Mouse (Mus musculus) midbrain, embryonic 15.5 days (tissue): ENCODE data around the gene Gabbr1. TPM values are rescaled to one million over a fixed set of nuclear protein-coding genes. Genes with fewer than 3 reads are reported as not detected.

ENCODE experiments used
- ATAC-seq: fragments of 200-750 bp; cut with Nextera tagmentation; replicated peaks from 2 replicates; pipeline ENCODE4 v1.8.0; 2017; ENCODE audit warnings: moderate TSS enrichment
- H3K27ac ChIP-seq: fragments of 300-500 bp; sonication (generic); 2 replicates; pipeline ENCODE4 v1.5.1; 2015; ENCODE audit warnings: mild to moderate bottlenecking, inconsistent platforms
- H3K27me3 ChIP-seq: fragments of 300-500 bp; sonication (generic); replicated peaks from 2 replicates; pipeline ENCODE4 v1.6.1; 2015; ENCODE audit warnings: inconsistent platforms
- H3K36me3 ChIP-seq: fragments of 300-500 bp; sonication (generic); replicated peaks from 2 replicates; pipeline ENCODE4 v1.6.1; 2015; ENCODE audit warnings: inconsistent platforms
- H3K4me1 ChIP-seq: fragments of 300-500 bp; sonication (generic); 2 replicates; pipeline ENCODE4 v1.6.1; 2015; ENCODE audit warnings: inconsistent platforms
- H3K4me2 ChIP-seq: fragments of 300-500 bp; sonication (generic); 2 replicates; pipeline ENCODE4 v1.6.1; 2015; ENCODE audit warnings: inconsistent platforms, mild to moderate bottlenecking, moderate library complexity
- H3K4me3 ChIP-seq: fragments of 300-500 bp; sonication (generic); 2 replicates; pipeline ENCODE4 v1.5.1; 2015; ENCODE audit warnings: mild to moderate bottlenecking, inconsistent platforms
- H3K9ac ChIP-seq: fragments of 300-500 bp; sonication (generic); 2 replicates; pipeline ENCODE4 v1.6.1; 2015; ENCODE audit warnings: mild to moderate bottlenecking, inconsistent platforms
- H3K9me3 ChIP-seq: fragments of 300-500 bp; sonication (generic); 2 replicates; pipeline ENCODE4 v1.6.1; 2016; ENCODE audit warnings: inconsistent platforms
- WGBS: fragments of 180-500 bp; shearing (Covaris S2); methylation state at CpG from one replicate; pipeline ENCODE4 v1.1.7; 2015; ENCODE audit warnings: mixed read lengths; 5-methylcytosine and 5-hydroxymethylcytosine counted together
- polyA plus RNA-seq: library from polyadenylated mRNA; unstranded; fragments of >200 nt; fragmentation: Nextera tagmentation; extraction: Ambion mirVana; gene quantifications from 2 replicates; pipeline ENCODE4 v1.2.1, GENCODE M21; 2015

Gabbr1 gene
- polyA plus RNA-seq: 86.4 and 88.8 TPM in 2 replicates

GRCm38 (mm10) chr17:37045611-37046311, at the start of gene Gabbr1:
Gene Gabbr1 (plus strand): TSS chr17:37045966.
- peak within 1 kb of the TSS; percentile 98 for H3K27ac ChIP-seq
- under 1% methylated on average over 43 of the region's 55 CpGs for WGBS
- peak within 1 kb of the TSS; percentile 77 for H3K4me2 ChIP-seq
- H3K36me3 ChIP-seq: no peaks in the 10 kb centered on the region
- H3K9me3 ChIP-seq: no peaks in the 10 kb centered on the region
- H3K27me3 ChIP-seq: no peaks in the 10 kb centered on the region
- ATAC-seq: peak; percentile 79
- H3K4me1 ChIP-seq: peaks cover 36% of the 10 kb centered on the region
- H3K4me3 ChIP-seq: peak within 1 kb of the TSS; percentile 93
- H3K9ac ChIP-seq: peak within 1 kb of the TSS; percentile 94

GRCm38 (mm10) chr17:36997033-36997735, 48.6 kb upstream of the Gabbr1 start:
- Histone ChIP-seq H3K36me3 (no peaks in the 10 kb centered on the region), H3K4me2 (no peak overlapping the region), H3K9me3 (no peaks in the 10 kb centered on the region), H3K27me3 (no peaks in the 10 kb centered on the region), H3K4me1 (0 out of 2 replicates have a peak, but pooled peaks cover 2% of the 10 kb centered on the region), H3K27ac (no peak overlapping the region), H3K9ac (no peak overlapping the region), H3K4me3 (no peak overlapping the region)
- WGBS: 30% methylated on average over 7 of the region's 7 CpGs
- ATAC-seq: no peak

- no peak overlapping the region for H3K4me2 ChIP-seq
- H3K27ac ChIP-seq: no peak overlapping the region
- 81% methylated on average over 2 of the region's 2 CpGs for WGBS
- H3K9ac ChIP-seq: no peak overlapping the region
- H3K27me3 ChIP-seq: no peaks in the 10 kb centered on the region
- 0 out of 2 replicates have a peak, but pooled peaks cover 2% of the 10 kb centered on the region for H3K4me1 ChIP-seq
- ATAC-seq: no peak
- H3K36me3 ChIP-seq: no peaks in the 10 kb centered on the region
- no peak overlapping the region for H3K4me3 ChIP-seq
- H3K9me3 ChIP-seq: no peaks in the 10 kb centered on the region
Observed at GRCm38 (mm10) chr17:36998477-36998876, 47.3 kb upstream of the Gabbr1 start.

DNA sequence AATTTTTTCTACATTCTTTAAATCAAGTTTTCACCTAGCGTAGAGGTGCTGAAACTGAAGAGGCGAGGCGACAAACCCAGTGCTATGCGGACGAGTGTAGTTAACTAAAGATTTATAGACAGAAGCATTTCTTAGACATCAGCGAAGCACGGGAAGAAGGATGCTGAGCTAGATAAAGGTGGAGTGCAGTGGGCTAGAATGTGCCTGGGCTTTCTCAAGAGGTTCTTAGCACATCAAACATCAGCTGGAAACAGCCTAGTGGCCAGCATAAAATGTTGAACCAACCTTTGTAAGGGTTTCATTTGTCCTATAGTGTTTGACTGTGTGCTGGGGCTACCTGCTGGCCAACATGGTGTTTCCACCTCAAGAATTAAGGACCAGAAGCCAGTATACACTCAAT, 44.9 kb upstream of the Gabbr1 start, which contains the start of gene Zfp57:
Gene Zfp57 (plus strand): TSS at position 301 of the 400 bp plus-strand sequence.
- Histone ChIP-seq H3K4me2 (peak within 1 kb of the TSS; percentile 65), H3K4me1 (peaks cover 22% of the 10 kb centered on the region), H3K27me3 (no peaks in the 10 kb centered on the region), H3K4me3 (peak within 1 kb of the TSS; percentile 93), H3K36me3 (no peaks in the 10 kb centered on the region; the same call in 1 of the 2 replicates), H3K27ac (peak within 1 kb of the TSS; percentile 98), H3K9me3 (no peaks in the 10 kb centered on the region), H3K9ac (no peak within 1 kb of the TSS)
- 93% methylated on average over 7 of the region's 7 CpGs for WGBS
- no peak for ATAC-seq

- H3K27ac ChIP-seq: peak overlapping the region; percentile 98
- no peaks in the 10 kb centered on the region for H3K27me3 ChIP-seq
- peak; percentile 90 for ATAC-seq
- WGBS: under 1% methylated on average over 49 of the region's 49 CpGs
- no peaks in the 10 kb centered on the region for H3K9me3 ChIP-seq
- peak overlapping the region; percentile 65 for H3K4me2 ChIP-seq
- H3K36me3 ChIP-seq: peaks cover 11% of the 10 kb centered on the region; the same call in 1 of the 2 replicates
- H3K9ac ChIP-seq: peak overlapping the region; percentile 100
- peak overlapping the region; percentile 93 for H3K4me3 ChIP-seq
- peaks cover 32% of the 10 kb centered on the region for H3K4me1 ChIP-seq
Observed at GRCm38 (mm10) chr17:37002364-37003330, 43.1 kb upstream of the Gabbr1 start.

DNA sequence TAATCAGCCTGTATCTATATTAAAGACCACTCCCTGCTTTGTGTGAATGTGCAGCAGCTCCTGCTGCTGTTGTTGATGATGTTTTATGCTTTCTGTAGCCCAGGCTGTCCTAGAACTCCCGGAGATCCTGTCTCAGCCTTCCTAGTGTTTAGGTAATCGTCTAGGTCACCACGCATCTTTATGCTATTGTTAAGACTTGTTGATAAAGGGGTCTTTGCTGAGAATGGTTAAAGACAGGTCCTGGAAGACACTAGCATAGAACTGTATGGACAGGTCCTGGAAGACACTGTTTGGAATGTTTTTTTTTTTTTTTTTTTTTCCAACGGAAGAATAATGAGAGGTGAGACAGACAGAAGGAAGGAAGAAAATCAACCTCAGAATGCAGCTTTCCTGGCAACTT, 42.4 kb upstream of the Gabbr1 start:
- ATAC-seq: peak; percentile 46

GRCm38 (mm10) chr17:37008161-37008560, 37.6 kb upstream of the Gabbr1 start:
- ATAC-seq: no peak
- WGBS: 93% methylated on average over 6 of the region's 6 CpGs
- Histone ChIP-seq H3K36me3 (peaks cover 47% of the 10 kb centered on the region), H3K4me3 (no peak overlapping the region), H3K4me2 (no peak overlapping the region), H3K4me1 (peaks cover 51% of the 10 kb centered on the region), H3K9me3 (no peaks in the 10 kb centered on the region), H3K9ac (no peak overlapping the region), H3K27me3 (no peaks in the 10 kb centered on the region), H3K27ac (no peak overlapping the region)

More for the DNA sequence above, 42.4 kb upstream of the Gabbr1 start:
- 13% methylated on average over 4 of the region's 4 CpGs for WGBS
- peak overlapping the region; percentile 65 for H3K4me2 ChIP-seq
- no peaks in the 10 kb centered on the region for H3K27me3 ChIP-seq
- peaks cover 38% of the 10 kb centered on the region for H3K4me1 ChIP-seq
- H3K27ac ChIP-seq: peak overlapping the region; percentile 98
- peak overlapping the region; percentile 100 for H3K9ac ChIP-seq
- H3K36me3 ChIP-seq: peaks cover 18% of the 10 kb centered on the region; the same call in 1 of the 2 replicates
- no peaks in the 10 kb centered on the region for H3K9me3 ChIP-seq
- H3K4me3 ChIP-seq: peak overlapping the region; percentile 93

DNA sequence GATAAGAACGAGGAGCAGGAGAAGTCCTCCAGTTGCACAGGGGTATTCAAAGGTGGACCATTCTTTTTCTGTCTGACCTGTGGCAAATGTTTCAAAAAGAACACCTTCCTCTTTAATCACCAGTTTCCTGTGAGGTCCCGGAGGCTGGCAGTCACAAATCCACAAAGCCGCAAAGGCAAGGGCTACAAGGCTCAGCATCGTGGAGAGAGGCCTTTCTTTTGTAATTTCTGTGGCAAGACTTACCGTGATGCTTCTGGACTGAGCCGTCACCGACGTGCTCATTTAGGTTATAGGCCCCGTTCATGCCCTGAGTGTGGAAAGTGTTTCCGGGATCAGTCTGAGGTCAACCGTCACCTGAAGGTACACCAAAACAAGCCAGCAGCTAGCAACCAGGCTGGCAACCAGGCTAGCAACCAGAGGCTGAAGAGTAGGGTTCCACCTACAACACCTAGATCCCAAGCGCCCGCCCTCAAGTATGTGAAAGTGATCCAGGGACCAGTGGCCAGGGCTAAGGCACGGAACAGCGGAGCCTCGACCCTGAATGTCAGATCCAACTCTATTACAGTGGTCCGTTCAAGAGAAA, 36.2 kb upstream of the Gabbr1 start:
- H3K4me3 ChIP-seq: no peak overlapping the region
- no peak overlapping the region for H3K9ac ChIP-seq
- no peaks in the 10 kb centered on the region for H3K27me3 ChIP-seq
- H3K4me2 ChIP-seq: no peak overlapping the region
- no peak for ATAC-seq
- H3K4me1 ChIP-seq: peaks cover 40% of the 10 kb centered on the region
- H3K9me3 ChIP-seq: no peaks in the 10 kb centered on the region
- peaks cover 47% of the 10 kb centered on the region for H3K36me3 ChIP-seq
- 94% methylated on average over 17 of the region's 17 CpGs for WGBS
- H3K27ac ChIP-seq: no peak overlapping the region

- no peak for ATAC-seq
- Histone ChIP-seq H3K36me3 (peaks cover 45% of the 10 kb centered on the region), H3K27me3 (no peaks in the 10 kb centered on the region), H3K27ac (no peak overlapping the region), H3K4me2 (no peak overlapping the region), H3K9me3 (no peaks in the 10 kb centered on the region), H3K4me3 (no peak overlapping the region), H3K4me1 (peaks cover 27% of the 10 kb centered on the region), H3K9ac (no peak overlapping the region)
- 77% methylated on average over 3 of the region's 3 CpGs for WGBS
Observed at GRCm38 (mm10) chr17:37011719-37012118, 34.0 kb upstream of the Gabbr1 start.

DNA sequence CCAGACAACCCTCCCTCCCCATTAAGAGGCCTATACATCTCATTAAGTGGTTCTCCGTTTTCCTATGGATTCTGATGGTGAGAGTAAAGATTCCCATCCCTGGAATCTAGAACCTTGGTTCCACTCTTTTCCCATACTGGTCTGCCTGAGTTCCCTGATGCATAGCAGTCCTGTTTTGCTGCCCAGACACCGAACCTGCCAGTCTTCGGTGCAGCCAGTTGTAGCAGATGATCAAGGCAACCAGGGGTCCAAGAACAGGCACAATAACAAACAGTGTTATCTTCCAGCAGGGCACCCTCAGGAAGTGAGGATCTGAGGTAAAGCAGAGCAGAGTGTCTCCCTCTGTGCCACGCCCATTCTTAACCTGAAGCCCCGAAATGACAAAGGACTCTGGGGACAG, 33.6 kb upstream of the Gabbr1 start:
- H3K4me1 ChIP-seq: peaks cover 27% of the 10 kb centered on the region
- 0 out of 2 replicates have a peak, but pooled peaks have one; percentile 14 for ATAC-seq
- H3K27ac ChIP-seq: no peak overlapping the region
- WGBS: 86% methylated on average over 5 of the region's 5 CpGs
- no peak overlapping the region for H3K4me2 ChIP-seq
- H3K9me3 ChIP-seq: no peaks in the 10 kb centered on the region
- no peak overlapping the region for H3K9ac ChIP-seq
- H3K4me3 ChIP-seq: no peak overlapping the region
- no peaks in the 10 kb centered on the region for H3K27me3 ChIP-seq
- H3K36me3 ChIP-seq: peaks cover 41% of the 10 kb centered on the region

DNA sequence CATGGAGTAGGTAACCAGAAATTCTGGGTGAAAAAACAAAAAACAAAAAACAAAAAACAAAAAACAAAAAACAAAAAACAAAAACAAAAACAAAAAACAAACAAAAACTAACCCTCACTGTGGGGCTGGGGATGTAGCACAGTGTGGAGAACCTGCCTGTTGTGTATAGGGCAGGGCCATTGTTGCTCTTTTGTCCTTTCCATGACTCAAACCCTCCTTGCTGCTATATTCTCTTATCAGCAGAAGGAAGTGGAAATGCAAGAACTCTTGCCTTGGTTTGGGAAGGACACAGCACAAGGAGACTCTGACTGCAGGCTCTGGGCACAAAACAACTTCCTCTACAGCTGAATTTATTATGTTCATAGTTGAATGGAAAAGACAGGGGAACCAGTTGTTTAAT, 29.4 kb upstream of the Gabbr1 start:
- Histone ChIP-seq H3K36me3 (peaks cover under 1% of the 10 kb centered on the region), H3K27ac (no peak overlapping the region)

More for the DNA sequence above, 29.4 kb upstream of the Gabbr1 start:
- Histone ChIP-seq H3K27me3 (no peaks in the 10 kb centered on the region), H3K9ac (no peak overlapping the region), H3K9me3 (no peaks in the 10 kb centered on the region), H3K4me1 (peaks cover 11% of the 10 kb centered on the region), H3K4me2 (no peak overlapping the region), H3K4me3 (no peak overlapping the region)
- ATAC-seq: no peak
